Mouse (Mus musculus) hindbrain, embryonic 10.5 days (tissue): ENCODE data around the gene Alkal2. TPM values are rescaled to one million over a fixed set of nuclear protein-coding genes. Genes with fewer than 3 reads are reported as not detected.

Source experiments
- polyA plus RNA-seq: library from polyadenylated mRNA; unstranded; fragments of >200 nt; fragmentation: Nextera tagmentation; extraction: Ambion mirVana; gene quantifications from 2 replicates; pipeline ENCODE4 v1.2.1, GENCODE M21; 2016

Alkal2 gene
- polyA plus RNA-seq, 1 experiment from 2014 or later: 2.0 TPM

Other genes starting within 250 kb of the Alkal2 start
- gene Acp1, start 27.3 kb downstream of the Alkal2 start, polyA plus RNA-seq: 170 and 225 TPM in 2 replicates
- gene Sh3yl1, start 27.3 kb downstream of the Alkal2 start, polyA plus RNA-seq: 18.5 and 21.1 TPM in 2 replicates
- 0.30 and 0.31 TPM in 2 replicates for gene Fam110c, start 189.5 kb downstream of the Alkal2 start, polyA plus RNA-seq